Mouse (Mus musculus) embryo, embryonic 9.5 days (tissue): ENCODE data around the gene Tmem139.

Experiments used
- DNase-seq: peaks from one replicate; pipeline ENCODE4 v3.0.0-alpha.2; 2017; ENCODE audit errors: extremely low spot score

The Tmem139 gene

GRCm38 (mm10) chr6:42261524-42262170, at the start of gene Tmem139:
Gene Tmem139, plus strand, starts transcription at chr6:42261970.
- no peak for DNase-seq

GRCm38 (mm10) chr6:42215028-42215427, 46.7 kb upstream of the Tmem139 start, which contains the start of gene Tas2r144:
Gene Tas2r144, plus strand, starts transcription at chr6:42215328.
- DNase-seq = no peak

GRCm38 (mm10) chr6:42222286-42222685, 39.5 kb upstream of the Tmem139 start:
- DNase-seq = no peak

- no peak for DNase-seq
Measured at GRCm38 (mm10) chr6:42225046-42225445, 36.7 kb upstream of the Tmem139 start.

- peak; percentile 54 for DNase-seq
Measured at GRCm38 (mm10) chr6:42227240-42228101, 34.3 kb upstream of the Tmem139 start.

GRCm38 (mm10) chr6:42229610-42230009, 32.2 kb upstream of the Tmem139 start:
- DNase-seq = no peak

GRCm38 (mm10) chr6:42231191-42231590, 30.6 kb upstream of the Tmem139 start:
- DNase-seq = no peak

- DNase-seq = no peak
Measured at GRCm38 (mm10) chr6:42237276-42237805, 24.4 kb upstream of the Tmem139 start.

GRCm38 (mm10) chr6:42241311-42242045, 20.3 kb upstream of the Tmem139 start:
- no peak for DNase-seq

- peak; percentile 78 for DNase-seq
Measured at GRCm38 (mm10) chr6:42245711-42246353, 15.9 kb upstream of the Tmem139 start, which contains the start of gene Gstk1. Gene Gstk1, plus strand, starts transcription at chr6:42245935.

- DNase-seq = peak; percentile 29
Measured at GRCm38 (mm10) chr6:42247173-42247572, 14.6 kb upstream of the Tmem139 start.

GRCm38 (mm10) chr6:42247981-42248380, 13.8 kb upstream of the Tmem139 start:
- DNase-seq = no peak

GRCm38 (mm10) chr6:42251791-42252190, 10.0 kb upstream of the Tmem139 start:
- DNase-seq = no peak

GRCm38 (mm10) chr6:42253103-42253502, 8.7 kb upstream of the Tmem139 start:
- DNase-seq = no peak

GRCm38 (mm10) chr6:42257303-42257863, 4.4 kb upstream of the Tmem139 start:
- DNase-seq = peak; percentile 55

- no peak for DNase-seq
Measured at GRCm38 (mm10) chr6:42260430-42260829, 1.3 kb upstream of the Tmem139 start.

GRCm38 (mm10) chr6:42264626-42265312, 3.0 kb downstream of the Tmem139 start, which contains the start of gene Casp2:
Gene Casp2, plus strand, starts transcription at chr6:42264985.
- DNase-seq = peak; percentile 98

GRCm38 (mm10) chr6:42265391-42266330, 3.9 kb downstream of the Tmem139 start:
- peak; percentile 27 for DNase-seq

- DNase-seq = no peak
Measured at GRCm38 (mm10) chr6:42270817-42271216, 9.0 kb downstream of the Tmem139 start.
